Mouse (Mus musculus) embryonic fibroblast, embryonic 13.5 days (primary cell): ENCODE data around the gene Cox6b1.

ENCODE experiments used
- CTCF ChIP-seq: IDR thresholded peaks from 2 replicates; pipeline ENCODE4 v1.5.1; 2011; ENCODE audit warnings: mild to moderate bottlenecking, control low read depth, low read length, moderate library complexity, borderline replicate concordance; ENCODE audit not compliant: insufficient read depth
- POLR2A ChIP-seq: IDR thresholded peaks from 2 replicates; pipeline ENCODE4 v1.6.1; 2011; ENCODE audit warnings: low read depth, mild to moderate bottlenecking, control low read depth, low read length, moderate library complexity

DNA sequence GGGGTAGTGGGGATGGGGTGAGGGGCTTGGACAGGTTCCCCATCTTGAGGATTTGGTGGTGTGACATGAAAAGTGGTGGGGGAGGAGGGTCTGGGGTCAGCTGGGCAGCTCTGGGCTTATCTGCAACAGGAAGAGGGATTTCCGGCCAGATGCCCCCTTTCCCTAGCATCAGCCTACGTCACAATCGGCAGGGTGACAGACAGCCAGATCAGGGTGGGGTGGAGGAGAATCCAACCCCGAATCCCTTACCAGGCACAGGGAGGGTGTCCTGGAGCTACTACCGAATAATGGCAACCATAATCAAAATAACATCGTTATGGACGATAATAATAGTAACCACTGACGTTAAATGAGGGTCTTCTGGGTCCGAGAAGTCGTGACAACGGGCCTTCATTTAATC is 10.4 kb upstream of the Cox6b1 start:
- TF ChIP-seq CTCF (no peak), POLR2A (no peak)
